Mouse (Mus musculus) liver, embryonic 16.5 days (tissue): ENCODE data around the gene Ecd. TPM values are rescaled to one million over a fixed set of nuclear protein-coding genes. Genes with fewer than 3 reads are reported as not detected.

ENCODE experiments used
- ATAC-seq: fragments of 200-750 bp; cut with Nextera tagmentation; 2 replicates; pipeline ENCODE4 v1.8.0; 2017; ENCODE audit warnings: low read depth, mild to moderate bottlenecking, moderate number of reproducible peaks, moderate library complexity
- H3K27ac ChIP-seq: fragments of 300-500 bp; sonication (generic); 2 replicates; pipeline ENCODE4 v1.5.1; 2014; ENCODE audit warnings: mild to moderate bottlenecking, low read length
- H3K27me3 ChIP-seq: fragments of 300-500 bp; sonication (generic); 2 replicates; pipeline ENCODE4 v1.6.1; 2014; ENCODE audit warnings: low read depth, low read length, mixed read lengths; ENCODE audit not compliant: control insufficient read depth, insufficient read depth
- H3K36me3 ChIP-seq: fragments of 300-500 bp; sonication (generic); 2 replicates; pipeline ENCODE4 v1.6.1; 2014; ENCODE audit warnings: mild to moderate bottlenecking; ENCODE audit not compliant: control insufficient read depth, insufficient read depth
- H3K4me1 ChIP-seq: fragments of 300-500 bp; sonication (generic); 2 replicates; pipeline ENCODE4 v1.6.1; 2014; ENCODE audit warnings: low read depth, low read length, mixed read lengths; ENCODE audit not compliant: control insufficient read depth
- H3K4me2 ChIP-seq: fragments of 300-500 bp; sonication (generic); 2 replicates; pipeline ENCODE4 v1.6.1; 2014; ENCODE audit warnings: low read depth, low read length, mixed read lengths
- H3K4me3 ChIP-seq: fragments of 300-500 bp; sonication (generic); 2 replicates; pipeline ENCODE4 v1.5.1; 2014; ENCODE audit warnings: low read depth, mild to moderate bottlenecking, low read length
- H3K9ac ChIP-seq: fragments of 300-500 bp; sonication (generic); 2 replicates; pipeline ENCODE4 v1.6.1; 2014; ENCODE audit warnings: low read depth, low read length
- H3K9me3 ChIP-seq: fragments of 300-500 bp; sonication (generic); replicated peaks from 2 replicates; pipeline ENCODE4 v1.6.1; 2016; ENCODE audit warnings: low read length; ENCODE audit not compliant: control insufficient read depth
- WGBS: fragments of 180-500 bp; shearing (Covaris S2); extraction: QIAGEN DNeasy Blood & Tissue Kit; methylation state at CpG from one replicate; pipeline ENCODE4 v1.1.7; 2014; ENCODE audit not compliant: insufficient replicate concordance; 5-methylcytosine and 5-hydroxymethylcytosine counted together
- polyA plus RNA-seq: library from polyadenylated mRNA; unstranded; fragments of >200 nt; fragmentation: Nextera tagmentation; extraction: Ambion mirVana; gene quantifications from 2 replicates; pipeline ENCODE4 v1.2.1, GENCODE M21; 2015

Ecd gene
- polyA plus RNA-seq, 1 experiment from 2014 or later = 24.8 TPM

DNA sequence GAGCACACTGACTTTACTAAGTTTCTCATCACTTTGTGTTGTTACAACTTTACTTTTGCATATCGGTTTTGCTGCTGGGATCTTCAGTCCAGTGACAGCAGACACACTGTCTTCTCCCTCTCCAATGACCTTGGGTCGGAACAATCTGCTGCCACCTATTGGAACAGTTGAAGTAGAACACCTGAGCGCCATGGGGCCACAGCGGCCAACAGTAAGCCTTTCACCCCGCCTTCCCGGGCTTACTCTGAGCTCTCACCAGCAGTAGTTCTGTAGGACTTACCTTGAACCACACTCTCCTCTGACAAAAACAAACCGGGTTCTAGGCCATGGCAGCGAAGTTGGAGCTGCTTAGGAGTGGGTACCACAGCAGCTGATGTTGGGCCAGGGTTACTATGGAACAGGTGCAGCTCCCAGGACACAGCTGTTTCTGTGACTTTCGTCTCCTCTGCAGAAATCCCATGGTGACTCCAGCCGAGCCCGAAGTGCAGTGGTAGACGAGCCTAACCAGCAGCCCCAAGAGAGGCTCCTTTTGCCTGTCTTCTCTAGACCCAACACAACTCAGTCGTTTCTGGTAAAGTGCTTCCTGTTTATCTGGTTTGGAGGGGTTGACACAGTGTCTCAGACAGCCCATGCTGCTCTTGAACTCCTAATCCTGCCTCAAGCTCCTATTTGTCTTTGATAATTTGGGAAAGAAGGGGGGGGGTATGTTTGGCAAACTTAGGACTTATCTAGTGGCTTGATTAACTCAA is 30.6 kb upstream of the Ecd start:
- Histone ChIP-seq H3K9ac (no peak overlapping the region), H3K9me3 (no peaks in the 10 kb centered on the region), H3K4me3 (no peak overlapping the region), H3K4me1 (peaks cover 6% of the 10 kb centered on the region; the same call in 1 of the 2 replicates), H3K4me2 (no peak overlapping the region), H3K27me3 (no peaks in the 10 kb centered on the region), H3K36me3 (peaks cover 5% of the 10 kb centered on the region; the same call in 1 of the 2 replicates), H3K27ac (no peak overlapping the region)
- WGBS = 32% methylated on average over 13 of the region's 13 CpGs
- ATAC-seq = peak; percentile 75

- peak; percentile 72 for ATAC-seq
- 42% methylated on average over 4 of the region's 4 CpGs for WGBS
- Histone ChIP-seq H3K4me2 (no peak overlapping the region), H3K4me1 (peaks cover 6% of the 10 kb centered on the region; the same call in 1 of the 2 replicates), H3K36me3 (no peaks in the 10 kb centered on the region; the same call in 1 of the 2 replicates), H3K9ac (no peak overlapping the region), H3K9me3 (no peaks in the 10 kb centered on the region), H3K27ac (no peak overlapping the region), H3K4me3 (no peak overlapping the region), H3K27me3 (no peaks in the 10 kb centered on the region)
Observed at GRCm38 (mm10) chr14:20377112-20377521, 29.2 kb upstream of the Ecd start.

DNA sequence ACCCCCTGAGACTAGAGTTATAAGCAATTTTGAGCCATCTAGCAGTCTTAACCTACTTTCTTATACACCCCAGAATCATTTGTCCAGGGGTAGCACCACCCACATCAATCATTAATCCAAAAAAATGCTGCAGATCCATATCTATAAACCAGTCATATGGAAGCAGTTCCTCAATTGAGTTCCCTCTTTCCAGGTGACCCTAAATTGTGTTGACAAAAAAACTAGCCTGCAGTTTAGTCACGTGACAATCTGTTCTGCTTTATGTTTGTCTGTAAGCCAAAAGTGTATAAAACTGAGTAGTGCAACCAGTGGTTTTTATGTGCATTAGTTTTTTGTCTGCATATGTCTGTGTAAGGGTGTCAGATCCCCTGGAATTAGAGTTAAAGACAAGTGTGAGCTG is 23.9 kb upstream of the Ecd start:
- Histone ChIP-seq H3K27me3 (no peaks in the 10 kb centered on the region), H3K9me3 (no peaks in the 10 kb centered on the region), H3K4me1 (no peaks in the 10 kb centered on the region), H3K9ac (no peak overlapping the region), H3K27ac (no peak overlapping the region), H3K4me3 (no peak overlapping the region), H3K36me3 (peaks cover 3% of the 10 kb centered on the region), H3K4me2 (no peak overlapping the region)
- 79% methylated on average over 1 of the region's 1 CpGs for WGBS
- ATAC-seq = no peak

- Histone ChIP-seq H3K36me3 (peaks cover 3% of the 10 kb centered on the region), H3K9me3 (no peaks in the 10 kb centered on the region), H3K9ac (no peak overlapping the region), H3K4me1 (no peaks in the 10 kb centered on the region), H3K4me3 (no peak overlapping the region), H3K27me3 (no peaks in the 10 kb centered on the region), H3K4me2 (no peak overlapping the region), H3K27ac (no peak overlapping the region)
- no peak for ATAC-seq
- WGBS = 58% methylated on average over 7 of the region's 7 CpGs
Observed at GRCm38 (mm10) chr14:20370798-20371197, 22.9 kb upstream of the Ecd start.

DNA sequence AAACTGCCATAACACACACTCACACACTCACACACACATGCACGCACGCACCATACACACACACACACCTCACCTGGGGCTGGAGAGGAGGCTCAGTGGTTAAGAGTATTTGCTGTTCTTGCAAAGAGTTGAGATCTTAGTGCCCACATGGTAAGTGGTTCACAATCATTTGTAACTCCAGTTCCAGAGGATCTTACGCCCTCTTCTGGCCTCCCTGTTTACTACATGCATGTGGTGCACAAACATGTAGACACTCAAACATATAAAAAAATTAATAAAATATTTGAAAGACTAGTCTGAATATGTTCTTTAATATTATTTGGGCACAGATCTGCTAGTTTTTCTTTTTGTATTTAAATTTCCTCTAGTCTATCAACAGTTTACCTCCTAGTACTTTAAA is 20.4 kb upstream of the Ecd start:
- no peak overlapping the region for H3K4me3 ChIP-seq
- no peaks in the 10 kb centered on the region; the same call in 1 of the 2 replicates for H3K4me1 ChIP-seq
- no peaks in the 10 kb centered on the region for H3K27me3 ChIP-seq
- peaks cover 8% of the 10 kb centered on the region for H3K36me3 ChIP-seq
- no peak overlapping the region for H3K4me2 ChIP-seq
- H3K27ac ChIP-seq = no peak overlapping the region
- ATAC-seq = no peak
- WGBS = 84% methylated on average over 3 of the region's 3 CpGs
- H3K9me3 ChIP-seq = no peaks in the 10 kb centered on the region
- H3K9ac ChIP-seq = no peak overlapping the region

DNA sequence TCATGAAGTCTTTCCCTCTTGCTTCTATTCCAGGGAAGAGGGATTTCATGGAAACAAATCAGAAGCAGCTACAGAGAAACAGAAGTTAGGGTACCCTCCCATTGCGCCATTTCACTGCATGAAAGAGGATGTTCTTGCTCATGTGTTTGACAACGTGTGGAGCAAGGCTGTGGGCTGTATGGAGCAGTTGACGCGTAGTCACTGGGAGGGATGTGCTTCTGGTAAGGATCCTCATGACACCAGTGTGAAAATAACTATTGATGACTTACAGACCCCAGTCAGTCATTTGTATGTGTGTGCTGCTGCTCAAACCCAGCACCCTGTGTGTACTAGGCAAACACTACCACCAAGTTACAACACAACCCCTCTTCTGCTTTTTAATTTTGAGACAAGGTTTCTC is 15.3 kb upstream of the Ecd start:
- ATAC-seq = no peak
- Histone ChIP-seq H3K9ac (no peak overlapping the region), H3K4me3 (no peak overlapping the region), H3K9me3 (no peaks in the 10 kb centered on the region), H3K27me3 (no peaks in the 10 kb centered on the region), H3K4me2 (no peak overlapping the region), H3K27ac (no peak overlapping the region), H3K36me3 (peaks cover 11% of the 10 kb centered on the region; the same call in 1 of the 2 replicates), H3K4me1 (no peaks in the 10 kb centered on the region; the same call in 1 of the 2 replicates)
- 73% methylated on average over 4 of the region's 4 CpGs for WGBS

GRCm38 (mm10) chr14:20347441-20347990 is 405 bp downstream of the Ecd start:
- no peaks in the 10 kb centered on the region for H3K27me3 ChIP-seq
- H3K36me3 ChIP-seq = peaks cover 5% of the 10 kb centered on the region; the same call in 1 of the 2 replicates
- peaks cover 14% of the 10 kb centered on the region for H3K4me1 ChIP-seq
- H3K27ac ChIP-seq = peak overlapping the region; percentile 76
- WGBS = 3% methylated on average over 15 of the region's 15 CpGs
- no peaks in the 10 kb centered on the region for H3K9me3 ChIP-seq
- peak overlapping the region; percentile 79 for H3K4me3 ChIP-seq
- peak overlapping the region; percentile 53 for H3K4me2 ChIP-seq
- ATAC-seq = peak; percentile 31
- peak overlapping the region; percentile 84 for H3K9ac ChIP-seq

DNA sequence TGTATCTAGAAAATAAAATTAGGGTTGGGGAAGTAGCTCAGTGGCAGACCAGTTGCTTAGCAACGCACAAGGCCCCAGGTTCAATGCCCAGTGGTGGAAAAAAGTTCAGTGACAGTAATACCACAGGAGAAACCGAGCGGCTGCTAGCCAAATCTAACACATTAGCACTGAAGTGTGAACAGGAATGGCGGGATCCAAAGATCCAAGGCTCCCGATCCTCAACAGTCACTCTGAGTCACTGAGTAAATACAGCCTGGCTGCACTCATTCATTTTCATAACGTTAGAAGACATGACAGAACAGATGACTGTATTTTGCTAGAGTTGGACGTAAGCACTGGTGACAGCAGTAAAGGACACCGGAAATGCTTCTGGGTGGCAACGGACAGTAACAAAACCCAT is 2.0 kb downstream of the Ecd start:
- no peak for ATAC-seq
- Histone ChIP-seq H3K4me1 (peaks cover 14% of the 10 kb centered on the region), H3K36me3 (peaks cover 5% of the 10 kb centered on the region; the same call in 1 of the 2 replicates), H3K27ac (no peak overlapping the region), H3K9me3 (no peaks in the 10 kb centered on the region), H3K4me2 (no peak overlapping the region), H3K9ac (no peak overlapping the region), H3K27me3 (no peaks in the 10 kb centered on the region), H3K4me3 (no peak overlapping the region)
- WGBS = 85% methylated on average over 9 of the region's 9 CpGs

DNA sequence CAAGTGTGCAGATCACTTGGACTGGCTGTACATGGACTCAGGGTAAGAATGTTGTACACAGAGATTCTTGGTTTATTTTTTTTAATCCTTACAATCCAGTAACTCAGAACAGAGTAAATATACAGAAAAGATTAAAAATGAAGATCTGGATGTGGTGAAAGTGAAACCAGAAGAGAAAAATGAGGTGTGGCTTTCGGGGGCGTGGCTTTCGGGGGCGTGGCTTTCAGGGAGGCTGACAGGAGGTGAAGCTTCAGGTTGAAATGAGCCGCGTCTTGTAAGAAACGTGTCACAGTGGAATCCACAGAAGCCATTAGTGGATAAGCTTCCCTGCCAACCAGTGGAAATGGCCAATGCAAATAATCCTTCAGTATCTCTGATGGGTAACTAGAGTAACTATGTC is 7.1 kb downstream of the Ecd start:
- no peaks in the 10 kb centered on the region; the same call in 1 of the 2 replicates for H3K4me1 ChIP-seq
- H3K9me3 ChIP-seq = no peaks in the 10 kb centered on the region
- H3K4me3 ChIP-seq = peak overlapping the region; percentile 29
- H3K27ac ChIP-seq = no peak overlapping the region
- H3K4me2 ChIP-seq = peak overlapping the region; percentile 28
- ATAC-seq = no peak
- no peak overlapping the region for H3K9ac ChIP-seq
- peaks cover 20% of the 10 kb centered on the region for H3K36me3 ChIP-seq
- H3K27me3 ChIP-seq = no peaks in the 10 kb centered on the region
- WGBS = 39% methylated on average over 7 of the region's 7 CpGs
